9 mouse cellular contexts compared by ENCODE assay signal in genomic region chr5:99630087-99630486, GRCm38 (mm10).
DNase-seq lines count a peak whose midpoint lies in the region; ATAC-seq lines count a peak whose summit lies in the region.
"Had no signal": no experiment of that assay in that cellular context is flagged by ENCODE, and none has a peak within 500 bp of the region (broad histone marks: within the 10 kb centered on the region; RNA-seq: fewer than 3 reads in every experiment).

No protein-coding gene starts in this region.

- WGBS in heart, embryonic 12.5 days, result 78% methylated on average over 7 of the region's 7 CpGs

- no peak overlapping the region for H3K9ac ChIP-seq in heart, embryonic 12.5 days
- H3K9ac ChIP-seq: lung, embryonic 15.5 days had no signal

- no peaks in the 10 kb centered on the region for H3K27me3 ChIP-seq in heart, embryonic 12.5 days (replicated peaks)
- H3K27me3 ChIP-seq: lung, embryonic 15.5 days had no signal

- peaks cover 43% of the 10 kb centered on the region for H3K4me1 ChIP-seq in heart, embryonic 12.5 days (replicated peaks)

- peak; percentile 4 for DNase-seq in heart, adult 8-10 months (ENCODE audit: low spot score)
- DNase-seq in B cell, adult 2 months, result peak; percentile 82 to 85
- peak; percentile 20 for DNase-seq in adrenal gland, postnatal 10 days
- peak; percentile 44 to 50 for DNase-seq in kidney, postnatal 4 days
- DNase-seq in spleen, adult 18-20 months, result peak; percentile 28 to 65
- DNase-seq in urinary bladder, postnatal 36 days (ENCODE audit: low spot score in 2 of 2), result no peak
- no peak for DNase-seq in urinary bladder, postnatal 10 days (ENCODE audit: low spot score)

- no peak for ATAC-seq in heart, embryonic 12.5 days (ENCODE audit: insufficient number of reproducible peaks, low FRiP score)

- H3K27ac ChIP-seq in heart, embryonic 12.5 days (ENCODE audit: poor library complexity, severe bottlenecking), result no peak overlapping the region
- H3K27ac ChIP-seq: lung, embryonic 15.5 days had no signal

- no peaks in the 10 kb centered on the region for H3K36me3 ChIP-seq in heart, embryonic 12.5 days
- H3K36me3 ChIP-seq: lung, embryonic 15.5 days had no signal

- H3K4me3 ChIP-seq in heart, embryonic 12.5 days, result no peak overlapping the region
- H3K4me3 ChIP-seq: lung, embryonic 15.5 days had no signal

- no peaks in the 10 kb centered on the region for H3K9me3 ChIP-seq in heart, embryonic 12.5 days (replicated peaks)
- H3K9me3 ChIP-seq: lung, embryonic 15.5 days had no signal

- H3K4me2 ChIP-seq in heart, embryonic 12.5 days, result no peak overlapping the region
- H3K4me2 ChIP-seq: lung, embryonic 15.5 days had no signal

Comparison
In these comparisons a context has a peak if more than half of its experiments do, and no peak if none do; other contexts are left out.
1. DNase-seq: peak in heart, adult 8-10 months (single experiment), B cell, adult 2 months (2 of 2), adrenal gland, postnatal 10 days (single experiment), kidney, postnatal 4 days (2 of 2) and spleen, adult 18-20 months (2 of 2); none in urinary bladder, postnatal 36 days (0 of 2) and urinary bladder, postnatal 10 days (single experiment).